Mouse (Mus musculus) intestine, postnatal 0 days (tissue): ENCODE results near the gene Rasl10b. TPM values are rescaled to one million over a fixed set of nuclear protein-coding genes. Genes with fewer than 3 reads are reported as not detected.
A peak's percentile ranks its signal among the peaks of the same experiment; 100 is the strongest.

Experiments used
- ATAC-seq: fragments of 200-750 bp; cut with Nextera tagmentation; 2 replicates; pipeline ENCODE4 v1.8.0; 2017; ENCODE audit warnings: mild to moderate bottlenecking, moderate TSS enrichment, moderate library complexity
- H3K27ac ChIP-seq: fragments of 300-500 bp; sonication (generic); 2 replicates; pipeline ENCODE4 v1.5.1; 2014; ENCODE audit warnings: mild to moderate bottlenecking, low read depth, low read length, moderate library complexity
- H3K27me3 ChIP-seq: fragments of 300-500 bp; sonication (generic); replicated peaks from 2 replicates; pipeline ENCODE4 v1.6.1; 2014; ENCODE audit warnings: low read length, mixed read lengths; ENCODE audit not compliant: control insufficient read depth, insufficient read depth
- H3K36me3 ChIP-seq: fragments of 300-500 bp; sonication (generic); 2 replicates; pipeline ENCODE4 v1.6.1; 2014; ENCODE audit warnings: mild to moderate bottlenecking, moderate library complexity; ENCODE audit not compliant: control insufficient read depth, insufficient read depth
- H3K4me1 ChIP-seq: fragments of 300-500 bp; sonication (generic); replicated peaks from 2 replicates; pipeline ENCODE4 v1.6.1; 2014; ENCODE audit warnings: antibody characterized with exemption, low read length, mixed read lengths; ENCODE audit not compliant: control insufficient read depth, insufficient read depth
- H3K4me2 ChIP-seq: fragments of 300-500 bp; sonication (generic); replicated peaks from 2 replicates; pipeline ENCODE4 v1.6.1; 2014; ENCODE audit warnings: low read depth, mild to moderate bottlenecking, moderate library complexity
- H3K4me3 ChIP-seq: fragments of 300-500 bp; sonication (generic); 2 replicates; pipeline ENCODE4 v1.5.1; 2014; ENCODE audit warnings: low read depth, low read length
- H3K9ac ChIP-seq: fragments of 300-500 bp; sonication (generic); 2 replicates; pipeline ENCODE4 v1.6.1; 2014; ENCODE audit warnings: mild to moderate bottlenecking, low read depth, low read length
- H3K9me3 ChIP-seq: fragments of 300-500 bp; sonication (generic); 2 replicates; pipeline ENCODE4 v1.6.1; 2016; ENCODE audit warnings: mixed run types; ENCODE audit not compliant: control insufficient read depth
- CTCF ChIP-seq: sonication (generic); IDR thresholded peaks from 2 replicates; pipeline ENCODE4 v1.5.1; 2016; ENCODE audit warnings: low read depth, mild to moderate bottlenecking, control low read depth, antibody characterized with exemption, moderate library complexity
- WGBS: fragments of 180-500 bp; shearing (Covaris S2); extraction: QIAGEN DNeasy Blood & Tissue Kit; methylation state at CpG from one replicate; pipeline ENCODE4 v1.1.7; 2014; 5-methylcytosine and 5-hydroxymethylcytosine counted together
- polyA plus RNA-seq: library from polyadenylated mRNA; unstranded; fragments of >200 nt; fragmentation: Nextera tagmentation; extraction: Ambion mirVana; gene quantifications from 2 replicates; pipeline ENCODE4 v1.2.1, GENCODE M21; 2015

Rasl10b gene
- polyA plus RNA-seq, 1 experiment from 2014 or later = 0.94 TPM

GRCm38 (mm10) chr11:83439426-83440060 lies 30.6 kb downstream of the Rasl10b start:
- H3K9ac ChIP-seq = 0 out of 2 replicates have a peak overlapping the region, but pooled peaks have one; percentile 50
- WGBS = 20% methylated on average over 11 of the region's 11 CpGs
- no peak for ATAC-seq

GRCm38 (mm10) chr11:83440081-83441064 lies 31.4 kb downstream of the Rasl10b start:
- WGBS = under 1% methylated on average over 65 of the region's 75 CpGs
- H3K27ac ChIP-seq = no peak overlapping the region

More at GRCm38 (mm10) chr11:83439426-83440060, 30.6 kb downstream of the Rasl10b start:
- H3K4me3 ChIP-seq = peak overlapping the region; percentile 66
- no peak overlapping the region for H3K27ac ChIP-seq
- H3K4me2 ChIP-seq = peak overlapping the region; percentile 89
- peaks cover 11% of the 10 kb centered on the region for H3K27me3 ChIP-seq
- no peak for TF ChIP-seq CTCF
- H3K36me3 ChIP-seq = no peaks in the 10 kb centered on the region
- H3K4me1 ChIP-seq = no peaks in the 10 kb centered on the region
- H3K9me3 ChIP-seq = no peaks in the 10 kb centered on the region

GRCm38 (mm10) chr11:83441235-83441634 lies 32.3 kb downstream of the Rasl10b start:
- WGBS = 42% methylated on average over 7 of the region's 7 CpGs
- TF ChIP-seq CTCF = no peak
- Histone ChIP-seq H3K4me1 (no peaks in the 10 kb centered on the region), H3K9ac (no peak overlapping the region), H3K4me3 (0 out of 2 replicates have a peak overlapping the region, but pooled peaks have one; percentile 66), H3K9me3 (no peaks in the 10 kb centered on the region), H3K36me3 (no peaks in the 10 kb centered on the region), H3K4me2 (peak overlapping the region; percentile 89), H3K27me3 (peaks cover 19% of the 10 kb centered on the region), H3K27ac (no peak overlapping the region)
- ATAC-seq = no peak

More at GRCm38 (mm10) chr11:83440081-83441064, 31.4 kb downstream of the Rasl10b start:
- Histone ChIP-seq H3K4me3 (peak overlapping the region; percentile 66), H3K36me3 (no peaks in the 10 kb centered on the region), H3K9ac (peak overlapping the region; percentile 50), H3K27me3 (peaks cover 19% of the 10 kb centered on the region), H3K4me2 (peak overlapping the region; percentile 89), H3K9me3 (no peaks in the 10 kb centered on the region), H3K4me1 (no peaks in the 10 kb centered on the region)
- peak; percentile 94 for ATAC-seq
- peak; percentile 98 for TF ChIP-seq CTCF

- Histone ChIP-seq H3K4me2 (peak overlapping the region; percentile 52), H3K36me3 (no peaks in the 10 kb centered on the region), H3K9me3 (no peaks in the 10 kb centered on the region), H3K4me1 (no peaks in the 10 kb centered on the region), H3K9ac (no peak overlapping the region), H3K4me3 (peak overlapping the region; percentile 15; the same call in 1 of the 2 replicates), H3K27ac (no peak overlapping the region), H3K27me3 (peaks cover 19% of the 10 kb centered on the region)
- 16% methylated on average over 28 of the region's 29 CpGs for WGBS
- peak; percentile 87 for TF ChIP-seq CTCF
- no peak for ATAC-seq
These were observed 33.8 kb downstream of the Rasl10b start for GRCm38 (mm10) chr11:83442596-83443267.

- Histone ChIP-seq H3K27me3 (peaks cover 19% of the 10 kb centered on the region), H3K9ac (no peak overlapping the region), H3K4me1 (no peaks in the 10 kb centered on the region), H3K4me2 (no peak overlapping the region), H3K4me3 (no peak overlapping the region), H3K27ac (no peak overlapping the region), H3K9me3 (no peaks in the 10 kb centered on the region), H3K36me3 (no peaks in the 10 kb centered on the region)
- TF ChIP-seq CTCF = no peak
- no peak for ATAC-seq
- whole genome bisulfite sequencing = 15% methylated on average over 7 of the region's 7 CpGs
These were observed 34.9 kb downstream of the Rasl10b start for GRCm38 (mm10) chr11:83443824-83444223.
